Mouse (Mus musculus) brain, embryonic 14.5 days (tissue): ENCODE data around the gene St6galnac1.

Experiments used
- CTCF ChIP-seq: fragments of 200-500 bp; IDR thresholded peaks from 2 replicates; pipeline ENCODE4 v1.5.1; 2012; ENCODE audit warnings: inconsistent platforms, mild to moderate bottlenecking, moderate library complexity, borderline replicate concordance; ENCODE audit not compliant: insufficient read depth, insufficient read length; ENCODE audit errors: extremely low read depth
- POLR2A ChIP-seq: fragments of 200-500 bp; IDR thresholded peaks from 2 replicates; pipeline ENCODE4 v1.6.1; 2012; ENCODE audit warnings: mild to moderate bottlenecking, inconsistent platforms, borderline replicate concordance; ENCODE audit not compliant: poor library complexity, insufficient read depth, insufficient read length, severe bottlenecking; ENCODE audit errors: extremely low read depth

GRCm38 (mm10) chr11:116755191-116755590 lies 20.1 kb downstream of the St6galnac1 start:
- TF ChIP-seq CTCF, result no peak
- no peak for TF ChIP-seq POLR2A
